Mouse (Mus musculus) testis, postnatal 10 days (tissue): ENCODE results near the gene Rpl36al.

Experiments
- DNase-seq: peaks from one replicate; pipeline ENCODE4 v3.0.0; 2021; ENCODE audit warnings: low spot score

Gene Rpl36al

DNA sequence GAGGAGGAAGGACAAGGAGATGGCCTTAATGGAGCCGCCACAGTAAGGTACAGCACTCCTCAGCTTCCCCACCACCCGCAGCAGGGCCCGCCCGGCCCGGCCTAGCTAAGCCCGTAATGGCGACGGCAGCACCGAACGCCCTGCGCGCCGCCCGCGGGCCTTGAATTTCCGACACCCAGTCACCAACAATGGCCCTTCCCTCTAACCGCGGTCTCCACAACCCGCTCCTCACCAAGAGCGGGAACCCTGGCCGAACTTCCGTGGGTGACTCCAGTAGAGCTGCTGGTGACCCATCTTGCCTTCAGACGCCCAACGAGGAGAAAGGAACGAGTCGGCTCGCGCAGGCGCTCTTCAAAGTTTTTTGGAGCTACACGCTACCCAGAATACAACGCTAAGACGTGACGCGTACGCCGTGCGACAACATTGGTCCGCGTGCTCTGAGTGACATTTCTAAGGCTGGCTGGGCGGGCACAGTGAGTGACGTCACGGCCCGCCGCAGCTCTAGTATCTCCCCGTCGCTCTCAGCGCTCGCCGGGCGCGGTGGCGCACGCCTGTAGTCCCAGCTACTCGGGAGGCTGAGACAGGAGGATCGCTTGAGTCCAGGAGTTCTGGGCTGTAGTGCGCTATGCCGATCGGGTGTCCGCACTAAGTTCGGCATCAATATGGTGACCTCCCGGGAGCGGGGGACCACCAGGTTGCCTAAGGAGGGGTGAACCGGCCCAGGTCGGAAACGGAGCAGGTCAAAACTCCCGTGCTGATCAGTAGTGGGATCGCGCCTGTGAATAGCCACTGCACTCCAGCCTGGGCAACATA is 24.9 kb downstream of the Rpl36al start, which contains the start of gene Rps29:
Gene Rps29, minus strand, starts transcription at position 422 of the 813 bp plus-strand sequence.
- DNase-seq: peak; percentile 96

GRCm38 (mm10) chr12:69158366-69158764 is 25.5 kb downstream of the Rpl36al start:
- no peak for DNase-seq

GRCm38 (mm10) chr12:69157107-69157506 is 26.8 kb downstream of the Rpl36al start:
- no peak for DNase-seq

DNA sequence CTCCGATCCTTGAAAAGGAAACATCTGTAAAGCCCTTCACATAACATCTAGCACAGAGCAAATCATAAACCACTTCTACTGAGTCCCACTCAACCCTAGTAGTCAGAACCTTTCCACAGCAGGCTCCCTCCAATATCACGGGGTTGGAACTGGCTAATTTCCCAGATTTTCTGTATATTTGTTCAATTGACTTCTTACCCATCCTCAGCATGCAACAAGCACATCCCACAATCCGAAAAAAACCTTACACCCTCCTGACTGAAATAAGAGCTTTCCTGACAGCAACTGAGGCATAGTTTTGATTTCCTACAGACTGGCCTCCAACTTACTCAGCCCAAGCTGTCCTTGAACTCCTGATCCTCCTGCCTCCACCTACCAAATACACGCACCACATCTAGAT is 27.4 kb downstream of the Rpl36al start:
- DNase-seq: no peak

DNA sequence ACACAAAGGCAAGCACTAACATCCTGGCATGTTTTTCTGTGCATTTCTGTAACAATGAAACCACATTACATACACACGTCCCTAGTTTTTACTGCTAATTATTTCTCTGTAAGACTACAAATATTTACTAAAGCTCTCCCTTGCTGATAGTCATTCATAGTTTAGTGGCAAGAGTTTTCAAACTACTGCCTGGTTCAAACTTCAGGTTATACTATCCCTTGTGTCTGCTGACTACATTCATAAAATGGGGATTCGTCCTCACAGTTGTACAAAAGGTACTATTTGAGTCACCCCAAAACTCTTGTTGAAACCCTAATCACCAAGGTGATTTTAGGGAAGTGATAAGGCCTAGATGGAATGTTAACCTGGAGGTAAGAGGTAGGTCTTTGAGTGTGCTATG is 28.0 kb downstream of the Rpl36al start:
- no peak for DNase-seq

GRCm38 (mm10) chr12:69150049-69150448 is 33.8 kb downstream of the Rpl36al start:
- no peak for DNase-seq

DNA sequence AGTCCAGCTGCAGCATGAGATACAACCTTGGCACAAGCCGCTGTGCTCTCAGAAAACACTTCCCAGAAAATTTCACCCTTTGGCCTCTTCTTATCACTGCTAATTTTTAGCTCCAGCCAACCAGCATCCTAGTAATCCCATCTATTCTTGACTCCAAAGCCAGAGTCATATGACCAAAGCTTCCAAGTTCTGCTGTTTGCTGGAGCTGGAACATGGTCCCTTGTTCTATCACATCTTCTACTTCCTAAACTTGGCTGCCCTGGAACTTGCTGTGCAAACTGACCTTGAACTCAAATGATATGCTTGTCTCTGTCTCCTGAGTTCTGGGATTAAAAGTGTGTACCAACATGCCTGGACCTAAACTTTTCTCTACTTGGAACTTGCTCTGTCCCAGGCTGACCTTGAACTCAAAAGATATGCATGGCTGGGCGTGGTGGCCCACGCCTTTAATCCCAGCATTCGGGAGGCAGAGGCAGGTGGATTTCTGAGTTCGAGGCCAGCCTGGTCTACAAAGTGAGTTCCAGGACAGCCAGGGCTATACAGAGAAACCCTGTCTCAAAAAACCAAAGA is 36.6 kb downstream of the Rpl36al start:
- no peak for DNase-seq

DNA sequence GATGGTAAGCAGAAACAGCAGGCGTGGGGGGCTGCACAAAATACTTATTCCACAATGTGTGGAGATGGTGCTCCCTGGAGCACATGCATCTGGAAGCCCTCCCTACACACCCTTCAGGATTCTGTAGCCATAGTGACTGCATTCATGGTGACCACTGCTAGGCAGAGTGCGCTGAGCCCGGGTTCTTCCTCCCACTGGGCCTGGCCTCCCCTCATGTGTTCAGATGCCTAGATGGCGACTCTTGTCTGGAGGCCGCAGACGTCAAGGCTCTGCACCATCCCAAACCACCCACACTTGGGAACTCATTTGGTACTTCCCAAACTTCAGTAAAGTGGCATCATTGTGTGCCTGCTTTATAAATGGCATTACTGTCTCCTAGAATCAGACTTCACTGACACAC is 40.4 kb downstream of the Rpl36al start:
- DNase-seq: peak; percentile 53

DNA sequence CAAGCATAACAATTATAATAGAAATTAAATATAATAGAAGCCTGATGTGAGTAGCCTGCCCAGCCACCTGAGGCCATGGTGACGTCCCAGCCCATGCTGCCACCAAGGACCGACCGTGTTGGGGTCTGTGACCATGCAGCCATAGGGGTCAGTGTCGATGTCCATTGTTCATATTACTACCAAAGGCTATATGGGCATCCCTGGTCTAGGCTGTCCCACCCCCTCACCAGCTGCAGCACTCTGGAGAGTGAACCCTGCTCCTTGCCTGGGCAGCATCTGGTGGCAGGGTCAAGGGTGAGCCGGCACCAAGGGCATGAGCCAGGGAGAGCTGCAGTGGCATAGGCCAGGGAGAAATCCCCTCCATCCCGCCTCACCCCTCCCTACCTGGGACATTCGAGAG is 44.0 kb downstream of the Rpl36al start:
- no peak for DNase-seq

DNA sequence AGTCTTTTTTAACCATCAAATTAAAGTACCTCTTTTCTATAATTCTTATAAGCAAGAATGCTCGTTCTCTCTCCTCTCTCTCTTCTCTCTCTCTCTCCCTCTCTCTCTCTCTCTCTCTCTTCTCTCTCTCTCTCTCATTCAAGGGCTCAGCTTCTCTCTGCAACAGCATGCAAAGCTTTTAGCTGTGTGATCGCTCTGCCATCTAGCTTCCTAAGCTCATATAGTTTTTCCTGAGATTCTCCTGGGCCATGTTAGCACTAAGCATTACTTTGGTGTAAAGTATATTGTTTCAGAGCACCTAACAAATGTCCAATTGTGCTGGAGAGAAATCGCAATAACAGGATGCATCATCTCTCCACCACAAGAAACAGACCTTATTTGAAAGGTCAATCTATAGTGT is 44.7 kb downstream of the Rpl36al start:
- DNase-seq: no peak
